Mouse (Mus musculus) hindbrain, embryonic 12.5 days (tissue): Measurements from ENCODE around the gene Gja8. TPM values are rescaled to one million over a fixed set of nuclear protein-coding genes. Genes with fewer than 3 reads are reported as not detected.

Experiments used
- ATAC-seq: fragments of 200-750 bp; cut with Nextera tagmentation; 2 replicates; pipeline ENCODE4 v1.8.0; 2017; ENCODE audit warnings: moderate TSS enrichment; ENCODE audit not compliant: low FRiP score
- H3K27ac ChIP-seq: fragments of 300-500 bp; sonication (generic); 2 replicates; pipeline ENCODE4 v1.5.1; 2016; ENCODE audit warnings: mild to moderate bottlenecking
- H3K27me3 ChIP-seq: fragments of 300-500 bp; sonication (generic); 2 replicates; pipeline ENCODE4 v1.6.1; 2016; ENCODE audit warnings: mild to moderate bottlenecking
- H3K36me3 ChIP-seq: fragments of 300-500 bp; sonication (generic); 2 replicates; pipeline ENCODE4 v1.6.1; 2016; ENCODE audit warnings: mild to moderate bottlenecking
- H3K4me1 ChIP-seq: fragments of 300-500 bp; sonication (generic); 2 replicates; pipeline ENCODE4 v1.6.1; 2016
- H3K4me2 ChIP-seq: fragments of 300-500 bp; sonication (generic); replicated peaks from 2 replicates; pipeline ENCODE4 v1.6.1; 2016; ENCODE audit warnings: mild to moderate bottlenecking
- H3K4me3 ChIP-seq: fragments of 300-500 bp; sonication (generic); 2 replicates; pipeline ENCODE4 v1.5.1; 2016; ENCODE audit warnings: mild to moderate bottlenecking
- H3K9ac ChIP-seq: fragments of 300-500 bp; sonication (generic); 2 replicates; pipeline ENCODE4 v1.6.1; 2016; ENCODE audit warnings: mild to moderate bottlenecking, moderate library complexity
- H3K9me3 ChIP-seq: fragments of 300-500 bp; sonication (generic); replicated peaks from 2 replicates; pipeline ENCODE4 v1.6.1; 2016; ENCODE audit warnings: mild to moderate bottlenecking
- WGBS: fragments of 180-500 bp; shearing (Covaris S2); methylation state at CpG from one replicate; pipeline ENCODE4 v1.1.7; 2016; 5-methylcytosine and 5-hydroxymethylcytosine counted together
- polyA plus RNA-seq: library from polyadenylated mRNA; unstranded; fragments of >200 nt; fragmentation: Nextera tagmentation; extraction: Ambion mirVana; gene quantifications from 2 replicates; pipeline ENCODE4 v1.2.1, GENCODE M21; 2016

Gene Gja8
- polyA plus RNA-seq, 1 experiment from 2014 or later: 0.05 TPM

DNA sequence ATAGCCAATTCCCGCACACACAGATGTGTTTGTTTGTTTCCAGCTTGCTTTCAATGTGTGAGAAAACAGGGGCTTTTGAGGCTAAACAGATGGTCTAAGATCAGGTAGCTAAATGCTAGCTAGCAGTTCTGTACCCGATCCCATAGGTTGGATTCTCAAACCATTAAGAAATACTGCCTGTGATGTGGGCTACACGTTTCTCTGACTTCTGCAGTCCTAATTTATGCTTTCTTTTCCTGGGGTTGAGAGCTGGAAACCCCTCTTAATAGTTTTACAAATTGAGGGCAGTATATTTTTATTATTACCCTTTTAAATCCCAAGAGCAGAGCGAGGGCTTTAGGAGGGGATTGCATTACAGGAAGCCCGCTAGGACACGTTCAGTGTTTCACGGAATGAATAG, 4.8 kb downstream of the Gja8 start:
- Histone ChIP-seq H3K27me3 (no peaks in the 10 kb centered on the region), H3K27ac (no peak overlapping the region), H3K4me1 (no peaks in the 10 kb centered on the region), H3K9ac (no peak overlapping the region), H3K4me2 (no peak overlapping the region), H3K9me3 (no peaks in the 10 kb centered on the region), H3K36me3 (no peaks in the 10 kb centered on the region), H3K4me3 (no peak overlapping the region)
- no peak for ATAC-seq
- 77% methylated on average over 7 of the region's 7 CpGs for WGBS

DNA sequence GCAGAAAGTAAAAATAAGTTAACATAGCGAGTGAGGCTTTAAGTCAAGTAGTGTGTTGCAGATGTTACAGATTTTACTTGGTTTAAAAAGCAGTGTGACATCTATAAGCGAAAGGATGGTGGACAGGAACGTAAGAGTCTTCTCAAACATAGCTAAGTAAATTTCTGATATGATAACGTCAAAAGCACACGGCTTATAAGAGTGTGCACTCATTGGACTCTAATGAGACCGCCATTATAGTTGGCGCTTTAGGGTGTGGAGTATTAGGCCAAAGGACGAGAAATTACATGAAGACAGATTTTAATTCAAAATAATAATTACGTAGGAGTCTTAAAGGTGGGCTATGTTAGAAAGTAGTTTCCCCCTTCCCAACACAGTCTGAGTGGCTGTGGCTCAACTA, 20.2 kb downstream of the Gja8 start:
- WGBS: 51% methylated on average over 9 of the region's 9 CpGs
- peak overlapping the region; percentile 85 for H3K4me2 ChIP-seq
- peak; percentile 61 for ATAC-seq
- peaks cover 11% of the 10 kb centered on the region; the same call in 1 of the 2 replicates for H3K27me3 ChIP-seq
- peak overlapping the region; percentile 97 for H3K4me3 ChIP-seq
- H3K27ac ChIP-seq: no peak overlapping the region
- H3K9ac ChIP-seq: peak overlapping the region; percentile 91; the same call in 1 of the 2 replicates
- H3K9me3 ChIP-seq: no peaks in the 10 kb centered on the region
- peaks cover 6% of the 10 kb centered on the region for H3K4me1 ChIP-seq
- H3K36me3 ChIP-seq: no peaks in the 10 kb centered on the region

- no peaks in the 10 kb centered on the region for H3K9me3 ChIP-seq
- peaks cover 11% of the 10 kb centered on the region; the same call in 1 of the 2 replicates for H3K27me3 ChIP-seq
- H3K4me1 ChIP-seq: peaks cover 6% of the 10 kb centered on the region
- H3K27ac ChIP-seq: peak within 1 kb of the TSS; percentile 17; the same call in 1 of the 2 replicates
- peak; percentile 97 for ATAC-seq
- H3K36me3 ChIP-seq: no peaks in the 10 kb centered on the region
- under 1% methylated on average over 40 of the region's 40 CpGs for WGBS
- H3K4me3 ChIP-seq: peak within 1 kb of the TSS; percentile 97
- peak within 1 kb of the TSS; percentile 91 for H3K9ac ChIP-seq
- H3K4me2 ChIP-seq: peak within 1 kb of the TSS; percentile 85
Measured at GRCm38 (mm10) chr3:96904851-96905541, 20.8 kb downstream of the Gja8 start, which contains the start of gene Gpr89. Gpr89 (minus strand) TSS chr3:96905346.

- WGBS: 17% methylated on average over 14 of the region's 14 CpGs
- H3K9me3 ChIP-seq: no peaks in the 10 kb centered on the region
Measured at GRCm38 (mm10) chr3:96904393-96904792, 21.4 kb downstream of the Gja8 start, which contains the start of gene Gja5. Gja5 (plus strand) TSS chr3:96904693.

DNA sequence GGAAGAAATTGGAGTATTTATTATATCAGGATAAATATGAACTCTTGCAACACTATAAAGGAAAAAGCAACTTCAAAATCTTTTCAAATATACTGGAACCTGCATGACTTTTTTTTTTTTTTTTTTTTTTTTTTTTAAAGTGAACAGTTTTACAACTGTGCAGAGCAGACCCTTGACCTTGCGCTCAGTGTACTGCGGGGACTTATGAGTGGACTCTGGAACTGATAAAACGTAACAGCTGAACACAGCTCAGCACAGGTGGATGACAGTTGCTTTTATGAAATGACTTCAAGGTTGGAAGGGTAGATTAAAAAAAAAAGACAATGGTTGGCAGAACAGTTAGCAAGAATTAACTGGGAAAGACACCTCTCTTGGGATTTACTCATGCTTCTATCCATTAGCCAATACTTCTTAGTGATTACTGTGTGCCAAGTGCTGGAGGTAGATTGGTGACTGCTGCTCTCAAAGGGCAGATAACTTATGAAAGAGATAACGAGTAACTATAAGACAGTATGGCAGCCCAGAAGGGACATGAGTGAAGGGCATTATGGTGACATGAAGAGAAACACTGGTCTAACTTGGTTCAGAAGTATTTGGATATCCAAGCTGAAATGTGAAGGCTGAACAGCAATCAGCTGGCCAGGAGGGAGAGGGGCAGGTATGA, 23.4 kb downstream of the Gja8 start:
- 94% methylated on average over 4 of the region's 4 CpGs for WGBS
- Histone ChIP-seq H3K4me1 (peaks cover 6% of the 10 kb centered on the region), H3K9me3 (no peaks in the 10 kb centered on the region), H3K27me3 (peaks cover 11% of the 10 kb centered on the region; the same call in 1 of the 2 replicates), H3K4me2 (no peak overlapping the region), H3K36me3 (peaks cover 9% of the 10 kb centered on the region), H3K4me3 (no peak overlapping the region), H3K9ac (no peak overlapping the region), H3K27ac (no peak overlapping the region)
- ATAC-seq: no peak

More at GRCm38 (mm10) chr3:96904393-96904792, 21.4 kb downstream of the Gja8 start, which contains the start of gene Gja5:
- Histone ChIP-seq H3K4me3 (peak within 1 kb of the TSS; percentile 97), H3K9ac (peak within 1 kb of the TSS; percentile 91), H3K4me1 (peaks cover 6% of the 10 kb centered on the region), H3K4me2 (peak within 1 kb of the TSS; percentile 85), H3K27me3 (peaks cover 11% of the 10 kb centered on the region; the same call in 1 of the 2 replicates), H3K36me3 (no peaks in the 10 kb centered on the region), H3K27ac (peak within 1 kb of the TSS; percentile 17; the same call in 1 of the 2 replicates)
- peak; percentile 7; the same call in 1 of the 2 replicates for ATAC-seq

DNA sequence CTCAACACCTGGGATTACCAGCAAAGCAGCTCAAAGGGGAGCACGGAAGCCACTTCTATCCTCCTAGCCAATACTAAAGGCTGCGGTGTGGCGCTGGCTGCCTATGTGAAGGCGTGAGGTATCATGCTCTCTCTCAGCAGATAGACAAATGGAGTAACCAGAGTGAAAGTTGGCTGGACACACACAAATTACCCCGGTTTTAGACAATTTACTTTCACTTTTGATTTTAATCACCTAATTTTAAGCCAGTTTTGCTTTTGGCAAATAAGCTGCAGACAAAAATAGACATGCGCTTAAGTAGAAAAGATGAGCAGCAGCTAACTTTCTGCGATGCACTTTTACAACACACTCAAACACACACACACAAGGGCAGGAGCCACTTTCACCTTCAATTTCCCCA, 42.1 kb downstream of the Gja8 start:
- ATAC-seq: no peak
- Histone ChIP-seq H3K36me3 (peaks cover 67% of the 10 kb centered on the region), H3K9me3 (no peaks in the 10 kb centered on the region), H3K4me1 (no peaks in the 10 kb centered on the region), H3K27me3 (no peaks in the 10 kb centered on the region), H3K4me3 (no peak overlapping the region), H3K27ac (no peak overlapping the region), H3K9ac (no peak overlapping the region), H3K4me2 (no peak overlapping the region)
- WGBS: 97% methylated on average over 7 of the region's 7 CpGs

DNA sequence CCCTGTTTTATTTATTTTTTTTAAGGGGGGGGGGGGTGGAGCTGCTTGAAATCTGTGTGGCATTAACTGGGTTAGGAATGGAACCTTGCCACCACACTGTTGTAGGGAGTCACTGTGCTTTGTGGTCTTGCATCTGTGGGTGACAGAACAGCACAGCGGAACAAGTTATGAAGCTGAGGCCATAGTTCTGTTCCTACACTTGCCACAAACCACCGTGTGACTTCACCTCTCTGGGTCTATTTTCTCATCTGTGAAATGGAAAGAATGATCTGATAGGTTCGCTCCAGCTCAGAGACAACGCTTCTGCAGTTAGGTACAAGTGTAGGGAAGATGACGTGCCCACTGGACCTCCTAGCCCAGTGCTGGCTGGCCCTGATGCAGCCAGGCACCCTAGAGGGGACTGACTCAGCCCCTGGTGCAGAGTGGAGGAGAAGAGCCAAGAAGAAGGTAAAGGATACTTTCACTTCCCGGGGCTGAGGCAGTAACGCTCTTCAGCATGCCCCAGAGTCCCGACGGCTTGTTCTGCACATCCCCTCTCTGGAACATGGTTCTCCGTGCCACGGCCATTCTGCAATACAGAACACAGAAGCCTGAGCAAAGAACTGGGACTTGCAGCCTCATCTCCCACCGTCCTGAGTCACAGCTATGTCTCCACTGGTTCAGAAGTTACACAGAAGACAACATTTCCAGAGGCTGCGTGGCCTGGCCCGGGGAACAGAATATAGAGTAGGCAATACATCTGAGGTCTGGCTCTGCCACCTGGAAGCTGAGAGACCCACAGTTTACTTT, 43.6 kb downstream of the Gja8 start:
- no peak overlapping the region for H3K27ac ChIP-seq
- no peaks in the 10 kb centered on the region for H3K27me3 ChIP-seq
- no peaks in the 10 kb centered on the region for H3K4me1 ChIP-seq
- H3K4me2 ChIP-seq: no peak overlapping the region
- H3K36me3 ChIP-seq: peaks cover 71% of the 10 kb centered on the region
- WGBS: 94% methylated on average over 14 of the region's 14 CpGs
- H3K9ac ChIP-seq: no peak overlapping the region
- no peak for ATAC-seq
- H3K9me3 ChIP-seq: no peaks in the 10 kb centered on the region
- H3K4me3 ChIP-seq: no peak overlapping the region

GRCm38 (mm10) chr3:96881557-96881956, 44.3 kb downstream of the Gja8 start:
- H3K4me3 ChIP-seq: no peak overlapping the region
- WGBS: 84% methylated on average over 6 of the region's 6 CpGs
- no peak for ATAC-seq
- no peak overlapping the region for H3K4me2 ChIP-seq
- H3K27ac ChIP-seq: no peak overlapping the region
- H3K9me3 ChIP-seq: no peaks in the 10 kb centered on the region
- H3K4me1 ChIP-seq: no peaks in the 10 kb centered on the region
- no peaks in the 10 kb centered on the region for H3K27me3 ChIP-seq
- H3K36me3 ChIP-seq: peaks cover 66% of the 10 kb centered on the region
- H3K9ac ChIP-seq: no peak overlapping the region

DNA sequence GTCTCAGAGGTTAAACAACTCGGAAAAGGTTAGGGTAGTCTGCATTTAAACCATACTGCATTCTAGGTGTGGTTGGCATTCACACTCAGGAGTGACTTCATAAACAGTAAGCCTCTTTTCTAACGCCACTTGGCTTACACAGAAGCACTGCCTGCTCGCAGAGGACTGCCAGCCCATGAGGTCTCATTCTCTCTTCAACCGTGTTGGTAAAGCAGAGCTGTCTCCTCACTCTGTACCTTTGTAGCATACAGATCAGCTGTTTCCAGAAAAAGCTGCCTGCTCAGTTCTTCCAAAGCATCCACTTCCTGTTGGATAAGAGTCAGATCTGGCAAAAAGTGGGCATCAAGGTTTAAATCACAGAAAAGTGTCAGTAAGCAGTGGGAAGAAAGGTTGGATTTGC, 45.4 kb downstream of the Gja8 start:
- no peak overlapping the region for H3K4me2 ChIP-seq
- H3K4me1 ChIP-seq: no peaks in the 10 kb centered on the region
- no peaks in the 10 kb centered on the region for H3K27me3 ChIP-seq
- ATAC-seq: no peak
- 91% methylated on average over 4 of the region's 4 CpGs for WGBS
- H3K36me3 ChIP-seq: peaks cover 60% of the 10 kb centered on the region
- H3K9ac ChIP-seq: no peak overlapping the region
- H3K9me3 ChIP-seq: no peaks in the 10 kb centered on the region
- no peak overlapping the region for H3K27ac ChIP-seq
- H3K4me3 ChIP-seq: no peak overlapping the region

- 88% methylated on average over 9 of the region's 9 CpGs for WGBS
- Histone ChIP-seq H3K36me3 (peaks cover 64% of the 10 kb centered on the region), H3K9ac (no peak overlapping the region), H3K27ac (no peak overlapping the region), H3K27me3 (no peaks in the 10 kb centered on the region), H3K9me3 (no peaks in the 10 kb centered on the region), H3K4me3 (no peak overlapping the region), H3K4me2 (no peak overlapping the region), H3K4me1 (no peaks in the 10 kb centered on the region)
- no peak for ATAC-seq
Measured at GRCm38 (mm10) chr3:96879536-96879935, 46.3 kb downstream of the Gja8 start.

- ATAC-seq: no peak
- H3K4me3 ChIP-seq: no peak overlapping the region
- no peak overlapping the region for H3K9ac ChIP-seq
- no peak overlapping the region for H3K4me2 ChIP-seq
- no peaks in the 10 kb centered on the region for H3K4me1 ChIP-seq
- no peaks in the 10 kb centered on the region for H3K27me3 ChIP-seq
- H3K9me3 ChIP-seq: no peaks in the 10 kb centered on the region
- WGBS: 90% methylated on average over 7 of the region's 7 CpGs
- no peak overlapping the region for H3K27ac ChIP-seq
- peaks cover 74% of the 10 kb centered on the region for H3K36me3 ChIP-seq
Measured at GRCm38 (mm10) chr3:96874808-96875571, 50.8 kb downstream of the Gja8 start.
